Mouse (Mus musculus): Measurements from ENCODE around the gene Fndc8.

DNA sequence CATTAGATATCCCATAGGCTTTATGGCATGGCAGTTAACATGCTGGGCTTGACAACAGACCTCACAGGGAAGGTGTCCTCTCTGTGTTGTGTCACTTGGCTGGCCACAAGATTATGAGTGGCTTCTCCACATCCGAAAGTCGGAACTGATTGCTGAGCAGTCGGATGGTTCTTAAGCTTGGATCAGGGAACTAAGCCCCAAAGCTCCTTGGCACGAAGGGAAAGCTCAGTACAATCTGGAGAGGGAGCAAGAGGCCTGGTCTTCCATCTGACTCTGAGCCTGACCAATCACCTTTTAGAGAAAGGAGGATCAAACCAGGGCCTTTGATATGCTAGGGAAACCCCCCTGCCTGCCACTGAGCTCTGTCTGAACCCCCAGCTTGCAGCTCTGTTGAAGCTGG, 29.8 kb downstream of the Fndc8 start:
- no peak for TF ChIP-seq POLR2A (IDR thresholded peaks at IDR 0.05; ENCODE audit: insufficient read depth, low read depth, low read length)
- TF ChIP-seq EP300 (IDR thresholded peaks at IDR 0.05; ENCODE audit: insufficient read depth, low read depth, low read length) = no peak
